Mouse (Mus musculus) C2C12 (cell line): Measurements from ENCODE around the gene Tshr.

Experiments
- CEBPB ChIP-seq: IDR thresholded peaks from one replicate; pipeline ENCODE4 v1.6.1; 2011; ENCODE audit warnings: low read depth, mild to moderate bottlenecking, control low read depth, moderate library complexity
- CTCF ChIP-seq: IDR thresholded peaks from one replicate; pipeline ENCODE4 v1.5.1; 2011; ENCODE audit not compliant: control insufficient read depth, insufficient read depth, insufficient read length
- FOSL1 ChIP-seq: IDR thresholded peaks from one replicate; pipeline ENCODE4 v1.8.0; 2011; ENCODE audit warnings: mild to moderate bottlenecking, low read length; ENCODE audit not compliant: poor library complexity, insufficient read depth, severe bottlenecking
- MAX ChIP-seq: IDR thresholded peaks from one replicate; pipeline ENCODE4 v1.6.1; 2011; ENCODE audit warnings: mild to moderate bottlenecking, control low read depth
- MYOG ChIP-seq: IDR thresholded peaks from one replicate; pipeline ENCODE4 v1.6.1; 2011; ENCODE audit not compliant: control insufficient read depth, insufficient read length; ENCODE audit errors: extremely low read depth

DNA sequence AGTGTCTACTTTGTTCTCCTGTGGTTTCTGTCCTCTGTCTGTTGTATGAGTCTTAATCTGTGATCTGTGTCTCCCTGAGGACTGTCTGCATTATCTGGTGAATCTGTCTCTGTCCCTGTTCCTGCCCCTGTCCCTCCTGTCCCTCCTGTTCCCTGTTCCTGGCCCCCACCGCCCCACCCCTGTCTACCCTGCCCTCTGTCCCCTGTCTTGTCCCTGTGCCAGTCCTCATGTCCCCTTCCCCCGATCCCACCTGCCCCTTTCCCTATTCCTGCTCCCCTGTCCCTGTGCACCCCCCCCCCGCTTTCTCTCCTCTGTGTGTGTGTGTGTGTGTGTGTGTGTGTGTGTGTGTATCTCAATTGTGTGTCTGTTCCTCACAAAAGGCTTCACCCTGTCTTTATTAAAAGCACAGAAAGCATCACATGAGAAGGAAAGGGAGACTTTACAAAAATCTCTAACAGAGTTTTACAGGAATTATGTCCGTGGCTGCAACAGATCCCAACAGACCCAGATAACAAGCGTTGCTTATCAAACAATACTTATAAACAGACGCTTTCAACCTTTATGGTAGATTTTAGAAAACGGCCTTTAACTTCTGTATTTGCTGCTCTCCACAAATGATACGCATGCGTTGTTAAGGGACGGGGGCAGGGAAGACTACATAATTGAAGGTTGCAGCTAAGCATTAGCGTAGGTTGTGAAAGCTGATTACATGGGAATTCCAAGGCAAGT is 111.3 kb downstream of the Tshr start:
- TF ChIP-seq CEBPB (no peak), CTCF (no peak), MAX (no peak), MYOG (no peak), FOSL1 (no peak)
